Mouse (Mus musculus) neural tube, embryonic 15.5 days (tissue): Measurements from ENCODE around the gene Vps50. TPM values are rescaled to one million over a fixed set of nuclear protein-coding genes. Genes with fewer than 3 reads are reported as not detected.
"Not testable (repeated sequence)": the region's sequence is repeated elsewhere in the genome, so short reads cannot be mapped to it uniquely, and the experiment has no call there.

Source experiments
- ATAC-seq: fragments of 200-750 bp; cut with Nextera tagmentation; 2 replicates; pipeline ENCODE4 v1.8.0; 2017; ENCODE audit warnings: mild to moderate bottlenecking, moderate TSS enrichment, moderate library complexity; ENCODE audit not compliant: low FRiP score
- H3K27ac ChIP-seq: fragments of 300-500 bp; sonication (generic); replicated peaks from 2 replicates; pipeline ENCODE4 v1.5.1; 2015; ENCODE audit warnings: mild to moderate bottlenecking, inconsistent platforms
- H3K27me3 ChIP-seq: fragments of 300-500 bp; sonication (generic); replicated peaks from 2 replicates; pipeline ENCODE4 v1.6.1; 2015; ENCODE audit warnings: inconsistent platforms
- H3K36me3 ChIP-seq: fragments of 300-500 bp; sonication (generic); 2 replicates; pipeline ENCODE4 v1.6.1; 2015; ENCODE audit warnings: inconsistent platforms
- H3K4me1 ChIP-seq: fragments of 300-500 bp; sonication (generic); 2 replicates; pipeline ENCODE4 v1.6.1; 2015; ENCODE audit warnings: inconsistent platforms
- H3K4me2 ChIP-seq: fragments of 300-500 bp; sonication (generic); 2 replicates; pipeline ENCODE4 v1.6.1; 2015; ENCODE audit warnings: inconsistent platforms, mild to moderate bottlenecking, moderate library complexity
- H3K4me3 ChIP-seq: fragments of 300-500 bp; sonication (generic); replicated peaks from 2 replicates; pipeline ENCODE4 v1.5.1; 2015; ENCODE audit warnings: mild to moderate bottlenecking, inconsistent platforms
- H3K9ac ChIP-seq: fragments of 300-500 bp; sonication (generic); replicated peaks from 2 replicates; pipeline ENCODE4 v1.6.1; 2015; ENCODE audit warnings: mild to moderate bottlenecking, inconsistent platforms
- H3K9me3 ChIP-seq: fragments of 300-500 bp; sonication (generic); replicated peaks from 2 replicates; pipeline ENCODE4 v1.6.1; 2016; ENCODE audit warnings: inconsistent platforms
- WGBS: fragments of 180-500 bp; shearing (Covaris S2); methylation state at CpG from one replicate; pipeline ENCODE4 v1.1.7; 2015; ENCODE audit warnings: mixed read lengths; 5-methylcytosine and 5-hydroxymethylcytosine counted together
- polyA plus RNA-seq: library from polyadenylated mRNA; unstranded; fragments of >200 nt; fragmentation: Nextera tagmentation; extraction: Ambion mirVana; gene quantifications from 2 replicates; pipeline ENCODE4 v1.2.1, GENCODE M21; 2015

Vps50 gene
- polyA plus RNA-seq, 1 experiment from 2014 or later, result 55.1 TPM

GRCm38 (mm10) chr6:3539470-3539869, 41.3 kb downstream of the Vps50 start:
- ATAC-seq, result peak; percentile 47; the same call in 1 of the 2 replicates
- H3K4me2 ChIP-seq, result no peak overlapping the region
- no peaks in the 10 kb centered on the region for H3K9me3 ChIP-seq
- WGBS, result 77% methylated on average over 2 of the region's 2 CpGs
- H3K27me3 ChIP-seq, result no peaks in the 10 kb centered on the region
- H3K36me3 ChIP-seq, result peaks cover 6% of the 10 kb centered on the region; the same call in 1 of the 2 replicates
- H3K27ac ChIP-seq, result no peak overlapping the region
- H3K4me1 ChIP-seq, result no peaks in the 10 kb centered on the region
- no peak overlapping the region for H3K4me3 ChIP-seq
- H3K9ac ChIP-seq, result no peak overlapping the region

DNA sequence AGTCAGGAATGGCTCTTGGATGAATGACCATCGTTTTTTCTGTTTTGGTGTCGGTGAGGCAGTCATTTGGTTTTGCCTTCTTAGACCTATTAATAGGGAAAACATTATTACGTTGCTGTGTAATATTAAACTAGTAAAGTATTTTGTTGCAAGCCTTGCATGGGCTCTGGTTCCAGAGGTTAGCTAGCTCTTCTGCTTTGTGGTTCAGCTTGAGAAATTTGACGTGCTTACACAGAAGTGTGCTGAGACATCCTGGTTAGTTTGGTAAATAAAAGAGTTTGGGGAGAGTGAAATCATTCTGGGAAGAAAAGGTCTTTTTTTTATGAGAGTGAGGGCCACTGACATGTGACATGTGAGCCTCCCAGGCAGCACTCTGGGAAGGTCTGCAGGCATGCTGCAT, 45.7 kb downstream of the Vps50 start:
- 89% methylated on average over 4 of the region's 4 CpGs for WGBS
- no peak for ATAC-seq
- no peak overlapping the region for H3K4me3 ChIP-seq
- H3K27ac ChIP-seq, result no peak overlapping the region
- no peaks in the 10 kb centered on the region for H3K4me1 ChIP-seq
- H3K27me3 ChIP-seq, result no peaks in the 10 kb centered on the region
- peaks cover 3% of the 10 kb centered on the region; the same call in 1 of the 2 replicates for H3K36me3 ChIP-seq
- no peaks in the 10 kb centered on the region for H3K9me3 ChIP-seq
- H3K4me2 ChIP-seq, result no peak overlapping the region
- no peak overlapping the region for H3K9ac ChIP-seq

DNA sequence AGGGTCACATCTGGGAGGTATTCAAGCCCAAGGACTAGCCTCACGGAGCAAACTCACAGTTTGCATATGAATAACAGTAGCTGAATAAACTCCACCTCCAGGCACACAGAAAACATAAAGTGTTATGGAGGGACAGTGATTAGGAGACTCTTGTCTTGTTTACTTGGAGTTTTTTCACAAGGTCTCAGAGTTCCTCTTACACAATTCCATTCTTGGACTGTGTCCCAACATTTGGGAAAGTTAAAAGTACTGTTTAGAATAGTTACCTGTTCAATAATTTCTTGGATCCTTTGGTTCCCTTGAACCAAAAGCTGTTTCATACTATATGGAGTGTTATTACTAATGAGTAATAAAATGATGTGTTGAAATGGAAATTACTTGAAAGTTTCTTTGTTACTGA, 46.8 kb downstream of the Vps50 start:
- H3K4me1 ChIP-seq, result no peaks in the 10 kb centered on the region
- H3K9me3 ChIP-seq, result no peaks in the 10 kb centered on the region
- peaks cover 3% of the 10 kb centered on the region; the same call in 1 of the 2 replicates for H3K36me3 ChIP-seq
- no peak overlapping the region for H3K4me2 ChIP-seq
- 34% methylated on average over 1 of the region's 1 CpGs for WGBS
- no peaks in the 10 kb centered on the region for H3K27me3 ChIP-seq
- no peak overlapping the region for H3K27ac ChIP-seq
- no peak overlapping the region for H3K9ac ChIP-seq
- ATAC-seq, result no peak
- no peak overlapping the region for H3K4me3 ChIP-seq

DNA sequence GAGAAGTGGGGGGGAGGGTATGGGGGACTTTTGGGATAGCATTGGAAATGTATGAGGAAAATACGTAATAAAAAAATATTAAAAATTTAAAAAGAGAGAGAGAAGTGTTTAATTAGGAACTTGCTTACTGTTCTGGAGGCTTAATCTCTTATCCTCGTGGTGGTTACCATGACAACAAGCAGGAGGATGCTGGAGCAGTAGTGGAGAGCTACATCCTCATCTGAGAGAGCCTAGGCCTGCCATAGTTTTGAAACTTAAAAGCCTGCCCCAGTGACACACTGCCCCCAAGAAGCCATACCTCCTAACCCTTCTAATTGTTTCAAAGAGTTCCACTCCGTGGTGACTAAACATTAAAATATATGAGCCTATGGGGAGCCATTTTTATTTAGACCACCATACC, 50.8 kb downstream of the Vps50 start:
- ATAC-seq, result no peak

GRCm38 (mm10) chr6:3549992-3550391, 51.8 kb downstream of the Vps50 start:
- Histone ChIP-seq H3K27me3 (no peaks in the 10 kb centered on the region), H3K9me3 (no peaks in the 10 kb centered on the region), H3K9ac (no peak overlapping the region), H3K36me3 (peaks cover 3% of the 10 kb centered on the region; the same call in 1 of the 2 replicates), H3K27ac (no peak overlapping the region), H3K4me3 (no peak overlapping the region), H3K4me1 (no peaks in the 10 kb centered on the region), H3K4me2 (no peak overlapping the region)
- 90% methylated on average over 1 of the region's 1 CpGs for WGBS
- no peak for ATAC-seq

More for the DNA sequence above, 50.8 kb downstream of the Vps50 start:
- Histone ChIP-seq H3K9ac (no peak overlapping the region), H3K36me3 (peaks cover 3% of the 10 kb centered on the region; the same call in 1 of the 2 replicates), H3K4me1 (no peaks in the 10 kb centered on the region), H3K4me3 (no peak overlapping the region), H3K4me2 (no peak overlapping the region), H3K9me3 (no peaks in the 10 kb centered on the region), H3K27ac (no peak overlapping the region), H3K27me3 (no peaks in the 10 kb centered on the region)
- WGBS, result 60% methylated on average over 3 of the region's 3 CpGs

DNA sequence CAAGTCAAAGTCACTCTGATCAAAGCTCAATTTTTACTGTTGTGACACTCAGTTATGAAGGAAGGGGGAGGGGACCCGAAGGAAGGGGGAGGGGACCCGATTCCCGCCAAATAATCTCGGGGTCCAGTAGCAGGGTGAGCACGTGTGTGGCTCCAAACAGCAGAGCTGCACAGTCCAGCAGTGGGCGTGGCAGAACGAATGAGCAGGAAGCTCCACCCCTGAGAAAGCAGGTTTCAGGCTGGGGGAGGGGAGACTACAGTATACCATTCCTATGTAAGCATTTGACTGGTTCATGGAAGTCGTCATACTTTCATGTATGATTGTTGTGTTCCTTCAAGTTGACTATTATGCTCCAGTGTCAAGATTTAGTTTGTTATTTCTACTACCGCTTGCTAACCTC, 54.5 kb downstream of the Vps50 start:
- not testable (repeated sequence) for H3K4me2 ChIP-seq, H3K9ac ChIP-seq, H3K4me1 ChIP-seq, ATAC-seq, H3K9me3 ChIP-seq, H3K36me3 ChIP-seq, H3K4me3 ChIP-seq, H3K27ac ChIP-seq, H3K27me3 ChIP-seq
- 85% methylated on average over 9 of the region's 9 CpGs for WGBS

DNA sequence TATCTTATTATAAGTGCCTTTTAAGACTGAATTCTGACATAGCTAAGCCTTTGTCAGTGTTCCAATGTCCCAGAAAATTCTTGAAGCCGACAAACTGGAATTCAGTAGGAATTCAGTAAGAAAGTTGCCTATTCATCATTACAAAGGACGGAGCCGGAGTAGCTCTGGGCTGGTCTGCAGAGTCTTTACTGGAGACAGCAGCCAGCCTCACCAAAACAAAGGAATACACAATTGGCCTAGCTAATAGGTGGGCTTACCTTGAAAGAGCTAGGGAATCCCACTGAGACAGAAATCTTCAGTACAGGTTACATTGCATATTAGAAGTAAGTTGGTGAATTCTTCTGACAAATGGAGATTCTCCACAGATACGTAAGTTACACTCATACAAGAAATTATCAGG, 59.0 kb downstream of the Vps50 start:
- H3K4me2 ChIP-seq, result no peak overlapping the region
- 95% methylated on average over 4 of the region's 4 CpGs for WGBS
- no peak overlapping the region for H3K4me3 ChIP-seq
- no peaks in the 10 kb centered on the region for H3K27me3 ChIP-seq
- H3K36me3 ChIP-seq, result peaks cover 5% of the 10 kb centered on the region; the same call in 1 of the 2 replicates
- no peak overlapping the region for H3K27ac ChIP-seq
- no peaks in the 10 kb centered on the region for H3K9me3 ChIP-seq
- no peak overlapping the region for H3K9ac ChIP-seq
- no peak for ATAC-seq
- no peaks in the 10 kb centered on the region for H3K4me1 ChIP-seq

- no peaks in the 10 kb centered on the region for H3K9me3 ChIP-seq
- H3K27ac ChIP-seq, result no peak overlapping the region
- no peak overlapping the region for H3K9ac ChIP-seq
- no peaks in the 10 kb centered on the region for H3K4me1 ChIP-seq
- no peak for ATAC-seq
- no peak overlapping the region for H3K4me2 ChIP-seq
- H3K27me3 ChIP-seq, result no peaks in the 10 kb centered on the region
- H3K36me3 ChIP-seq, result peaks cover 5% of the 10 kb centered on the region; the same call in 1 of the 2 replicates
- 63% methylated on average over 5 of the region's 5 CpGs for WGBS
- no peak overlapping the region for H3K4me3 ChIP-seq
Observed at GRCm38 (mm10) chr6:3560009-3560408, 61.8 kb downstream of the Vps50 start.

GRCm38 (mm10) chr6:3562301-3562700, 64.1 kb downstream of the Vps50 start:
- Histone ChIP-seq H3K4me2 (no peak overlapping the region), H3K27me3 (no peaks in the 10 kb centered on the region), H3K27ac (no peak overlapping the region), H3K36me3 (no peaks in the 10 kb centered on the region), H3K4me3 (no peak overlapping the region), H3K9me3 (no peaks in the 10 kb centered on the region), H3K4me1 (no peaks in the 10 kb centered on the region), H3K9ac (no peak overlapping the region)
- ATAC-seq, result no peak

DNA sequence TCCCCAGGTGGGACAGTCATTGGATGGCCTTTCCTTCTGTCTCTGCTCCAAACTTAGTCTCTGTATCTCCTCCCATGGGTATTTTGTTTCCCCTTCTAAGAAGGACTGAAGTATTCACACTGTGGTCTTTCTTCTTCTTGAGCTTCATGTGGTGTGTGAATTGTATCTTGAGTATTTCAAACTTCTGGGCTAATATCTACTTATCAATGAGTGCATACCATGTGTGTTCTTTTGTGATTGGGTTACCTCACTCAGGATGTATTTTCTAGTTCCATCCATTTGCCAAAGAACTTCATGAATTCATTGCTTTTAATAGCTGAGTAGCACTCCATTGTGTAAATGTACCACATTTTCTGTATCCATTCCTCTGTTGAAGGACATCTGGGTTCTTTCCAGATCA, 65.9 kb downstream of the Vps50 start:
- H3K4me1 ChIP-seq, H3K4me2 ChIP-seq, H3K9ac ChIP-seq, H3K27ac ChIP-seq, H3K27me3 ChIP-seq, H3K9me3 ChIP-seq, H3K4me3 ChIP-seq, ATAC-seq, H3K36me3 ChIP-seq: not testable (repeated sequence)

DNA sequence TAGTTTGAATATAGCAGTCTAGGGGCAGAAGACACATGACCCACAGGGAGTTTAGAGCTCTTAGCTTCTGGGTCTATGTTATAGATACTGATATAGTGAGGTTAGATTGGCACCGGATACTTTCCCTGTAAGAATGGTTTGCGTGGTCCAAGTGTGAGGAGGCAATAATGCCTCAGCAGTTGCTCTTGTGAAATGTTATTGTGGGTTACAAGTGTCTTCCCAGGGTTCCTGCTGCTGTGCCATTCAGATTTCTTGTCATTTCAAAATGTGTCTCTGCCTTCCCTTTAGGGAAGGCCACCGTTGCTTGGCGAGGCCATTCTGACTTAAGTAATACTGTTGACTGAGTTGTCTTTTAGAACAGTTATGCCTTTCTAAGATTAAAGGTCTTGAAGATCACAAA, 66.8 kb downstream of the Vps50 start:
- H3K36me3 ChIP-seq, result no peaks in the 10 kb centered on the region
- no peak for ATAC-seq
- no peak overlapping the region for H3K4me3 ChIP-seq
- H3K9me3 ChIP-seq, result no peaks in the 10 kb centered on the region
- no peak overlapping the region for H3K4me2 ChIP-seq
- H3K4me1 ChIP-seq, result no peaks in the 10 kb centered on the region
- 92% methylated on average over 4 of the region's 4 CpGs for WGBS
- no peak overlapping the region for H3K9ac ChIP-seq
- no peak overlapping the region for H3K27ac ChIP-seq
- no peaks in the 10 kb centered on the region for H3K27me3 ChIP-seq

DNA sequence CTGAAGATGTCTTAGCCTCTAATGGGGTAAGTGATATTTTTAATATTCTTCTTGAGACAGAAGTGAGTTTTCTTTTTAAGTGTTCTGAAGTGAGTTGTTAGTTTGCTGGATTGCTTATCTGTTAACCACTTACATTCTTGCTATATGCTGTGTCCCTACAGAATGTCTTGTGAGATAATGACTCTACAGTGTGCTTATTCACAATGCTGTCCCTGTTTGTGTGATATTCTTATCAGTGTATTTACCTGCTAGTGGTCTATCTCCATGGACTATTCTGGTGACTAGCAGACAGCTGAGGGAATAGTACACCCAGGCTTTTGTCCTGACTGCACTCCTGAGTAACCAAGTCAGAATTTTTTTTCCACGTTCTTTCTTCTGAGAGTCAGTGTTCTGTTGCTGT, 67.5 kb downstream of the Vps50 start:
- Histone ChIP-seq H3K9me3 (no peaks in the 10 kb centered on the region), H3K9ac (no peak overlapping the region), H3K4me3 (no peak overlapping the region), H3K27me3 (no peaks in the 10 kb centered on the region), H3K4me2 (no peak overlapping the region), H3K27ac (no peak overlapping the region), H3K4me1 (no peaks in the 10 kb centered on the region), H3K36me3 (no peaks in the 10 kb centered on the region)
- ATAC-seq, result no peak
- 92% methylated on average over 1 of the region's 1 CpGs for WGBS

DNA sequence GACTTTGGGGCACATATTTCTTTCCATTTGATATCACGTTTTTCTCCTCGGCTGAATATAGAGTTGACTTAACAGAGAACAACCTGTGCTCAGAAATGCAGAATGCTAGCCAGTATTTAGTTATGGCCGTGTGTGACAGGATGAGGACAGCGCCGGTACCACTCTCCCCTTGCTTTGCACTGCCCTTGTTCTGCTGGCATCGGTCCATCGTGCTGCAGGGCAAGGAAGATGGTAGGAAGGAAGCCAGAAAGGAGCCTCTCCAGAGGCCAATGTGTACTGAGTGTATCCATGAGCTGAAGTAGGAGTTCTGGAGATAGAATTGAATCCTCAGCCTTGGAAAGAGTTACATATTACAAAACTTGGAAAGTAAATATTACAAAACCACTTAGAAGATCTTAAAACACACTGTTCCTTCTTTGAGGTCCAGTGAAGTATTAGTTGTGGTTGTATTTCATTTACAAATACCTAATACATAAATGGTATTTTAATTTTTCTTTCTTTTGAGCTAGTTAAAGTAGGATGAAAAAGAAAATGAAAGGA, 69.0 kb downstream of the Vps50 start:
- WGBS, result 95% methylated on average over 7 of the region's 7 CpGs
- Histone ChIP-seq H3K4me1 (no peaks in the 10 kb centered on the region), H3K27ac (no peak overlapping the region), H3K9ac (no peak overlapping the region), H3K9me3 (no peaks in the 10 kb centered on the region), H3K4me3 (no peak overlapping the region), H3K36me3 (peaks cover under 1% of the 10 kb centered on the region; the same call in 1 of the 2 replicates), H3K4me2 (no peak overlapping the region), H3K27me3 (no peaks in the 10 kb centered on the region)
- no peak for ATAC-seq
